Mouse (Mus musculus) Patski (cell line): ENCODE data around the gene Kif23. TPM values are rescaled to one million over a fixed set of nuclear protein-coding genes. Genes with fewer than 3 reads are reported as not detected.

Experiments
- ATAC-seq: fragments of 100-300 bp; one replicate; pipeline ENCODE4 v1.8.0; 2021
- CTCF ChIA-PET: fragments of 350-600 bp; sonication (Branson Sonifier 250); formaldehyde crosslinking; loops from one replicate; lab custom pipeline; 2022; ENCODE audit warnings: inconsistent platforms; lab: Charles Lee
- POLR2A ChIA-PET: fragments of 350-600 bp; sonication (Branson Sonifier 250); formaldehyde crosslinking; loops from one replicate; lab custom pipeline; 2022; ENCODE audit warnings: antibody characterized with exemption, inconsistent platforms; lab: Charles Lee
- DNase-seq: peaks from one replicate; pipeline ENCODE4 v3.0.0-alpha.2; 2011; ENCODE audit warnings: low read depth, low spot score
- H3K27me3 ChIP-seq: fragments of 371-371 bp; one replicate; pipeline ENCODE4 v1.5.1; 2021
- CTCF ChIP-seq: fragments of 100-300 bp; IDR thresholded peaks from one replicate; pipeline ENCODE4 v1.5.1; 2021
- in situ Hi-C: fragments of 300-500 bp; cut with MboI; formaldehyde crosslinking; loops from 3 replicates; pipeline ENCODE4 v1.11.1; 2018; ENCODE audit warnings: low pct_unique_long_range_greater_than_20kb, mixed read lengths
- polyA plus RNA-seq: library from polyadenylated mRNA; unstranded; gene quantifications from one replicate; pipeline ENCODE4 v1.2.3, GENCODE M21; 2021

Kif23 gene
- polyA plus RNA-seq, 1 experiment from 2014 or later: 76.6 TPM

DNA sequence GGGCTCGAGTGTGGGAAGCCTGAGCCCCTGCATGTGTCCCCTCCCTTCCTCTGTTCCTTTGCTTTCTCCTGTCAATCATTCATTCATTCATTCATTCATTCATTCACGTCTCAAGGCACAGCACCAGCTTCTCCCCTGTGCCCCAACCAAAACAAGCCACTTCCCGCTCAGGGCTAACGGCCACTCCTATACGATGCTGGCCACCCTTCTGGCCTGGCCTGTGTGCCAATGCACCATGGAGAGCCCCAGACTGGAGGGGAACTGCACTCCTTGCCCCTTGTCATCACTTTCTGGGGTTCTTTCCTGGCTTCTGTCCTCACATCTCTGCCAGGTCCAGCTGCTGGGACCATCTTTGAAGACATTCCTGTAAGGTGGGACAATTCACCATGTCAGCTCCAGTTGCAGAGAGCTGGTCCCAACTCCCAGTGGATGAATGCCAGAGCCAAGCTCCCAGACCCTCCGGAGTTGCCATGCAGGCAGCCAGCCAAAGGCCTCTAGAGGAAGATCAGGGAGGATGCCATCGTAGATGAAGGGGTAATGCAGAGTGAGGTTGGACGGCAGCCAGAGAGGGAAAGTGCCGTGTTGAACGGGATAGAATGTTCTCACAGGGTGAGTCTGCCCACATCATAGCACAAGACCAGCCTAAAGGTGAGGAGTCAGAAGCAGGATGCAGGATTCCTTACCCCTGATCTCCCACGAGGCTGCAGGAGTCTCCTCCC, 58.8 kb downstream of the Kif23 start:
- ChIA-PET CTCF (no interaction called here), POLR2A (interaction anchor here (0.5 kb wide), 1 partner anchor 856 kb away, joined by 4 read pairs; no protein-coding TSS in a partner anchor)
- no peaks in the 10 kb centered on the region for H3K27me3 ChIP-seq
- no peak for TF ChIP-seq CTCF
- DNase-seq (no peak), ATAC-seq (no peak)
- in situ Hi-C loops: no loop called here

DNA sequence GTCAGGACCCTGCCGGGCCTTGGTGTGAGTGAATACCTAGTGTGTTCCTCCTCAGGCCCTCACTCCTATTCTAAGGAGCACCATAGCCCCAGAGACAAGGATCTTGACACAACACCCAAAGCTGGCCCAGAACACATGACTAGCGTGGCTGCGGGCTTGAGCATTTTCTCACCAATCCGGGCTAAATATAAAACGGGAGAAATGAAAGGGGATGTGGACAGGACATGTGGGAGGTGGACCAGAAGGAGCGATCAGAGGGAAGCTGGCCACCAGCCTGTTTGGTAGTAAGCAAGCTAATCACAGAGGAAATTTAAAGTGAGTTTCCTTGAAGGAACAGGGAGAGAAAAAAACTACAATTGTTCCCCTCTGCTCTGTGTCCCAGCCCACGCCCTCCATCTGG, 60.6 kb downstream of the Kif23 start:
- POLR2A ChIA-PET: no interaction called here
- in situ Hi-C loops: no loop called here
- CTCF ChIA-PET: no interaction called here
- no peaks in the 10 kb centered on the region for H3K27me3 ChIP-seq
- ATAC-seq (no peak), DNase-seq (no peak)
- no peak for TF ChIP-seq CTCF

DNA sequence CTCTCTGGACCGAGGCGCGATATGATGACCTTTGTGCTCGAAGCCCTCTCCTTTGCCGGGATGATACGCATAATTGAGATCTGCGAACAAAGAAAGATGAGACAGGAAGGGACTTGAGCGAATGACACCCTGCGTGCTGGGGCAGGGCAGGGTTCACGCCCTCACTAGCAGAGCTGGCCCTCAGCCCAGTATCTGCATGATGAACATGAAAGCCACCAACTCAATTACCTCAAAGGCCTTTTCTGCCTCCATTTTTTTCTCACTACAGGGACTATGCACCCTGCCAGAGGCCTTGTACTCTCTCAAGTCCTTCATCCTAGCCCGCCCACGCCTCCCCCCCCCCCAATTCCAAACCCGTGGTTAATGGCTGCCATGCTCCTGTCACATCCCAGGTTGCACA, 61.6 kb downstream of the Kif23 start:
- ChIA-PET POLR2A (no interaction called here), CTCF (no interaction called here)
- in situ Hi-C loops: no loop called here
- no peak for TF ChIP-seq CTCF
- H3K27me3 ChIP-seq: no peaks in the 10 kb centered on the region
- ATAC-seq (no peak), DNase-seq (no peak)

DNA sequence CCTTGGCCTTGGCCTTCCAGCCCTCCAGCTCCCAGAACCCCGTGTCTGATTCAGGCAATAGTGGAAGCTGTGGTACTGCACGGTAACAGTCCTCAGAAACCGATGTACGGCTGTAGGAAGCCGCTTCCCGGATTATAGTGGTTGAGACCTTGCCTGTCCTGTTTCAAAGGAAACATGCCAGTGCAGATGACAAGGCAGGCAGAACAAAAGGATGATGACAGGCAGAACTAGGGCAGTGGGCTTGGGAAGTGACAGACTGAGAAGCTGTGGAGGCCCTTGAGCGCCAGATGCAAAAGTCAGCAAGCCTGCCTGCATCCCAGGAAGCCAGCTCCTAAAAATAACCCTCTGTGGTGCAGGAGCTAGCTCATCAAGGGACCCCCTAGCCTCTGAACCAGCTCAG, 62.2 kb downstream of the Kif23 start:
- ATAC-seq (no peak), DNase-seq (no peak)
- CTCF ChIA-PET: no interaction called here
- in situ Hi-C loops: no loop called here
- TF ChIP-seq CTCF: no peak
- POLR2A ChIA-PET: no interaction called here
- H3K27me3 ChIP-seq: no peaks in the 10 kb centered on the region

DNA sequence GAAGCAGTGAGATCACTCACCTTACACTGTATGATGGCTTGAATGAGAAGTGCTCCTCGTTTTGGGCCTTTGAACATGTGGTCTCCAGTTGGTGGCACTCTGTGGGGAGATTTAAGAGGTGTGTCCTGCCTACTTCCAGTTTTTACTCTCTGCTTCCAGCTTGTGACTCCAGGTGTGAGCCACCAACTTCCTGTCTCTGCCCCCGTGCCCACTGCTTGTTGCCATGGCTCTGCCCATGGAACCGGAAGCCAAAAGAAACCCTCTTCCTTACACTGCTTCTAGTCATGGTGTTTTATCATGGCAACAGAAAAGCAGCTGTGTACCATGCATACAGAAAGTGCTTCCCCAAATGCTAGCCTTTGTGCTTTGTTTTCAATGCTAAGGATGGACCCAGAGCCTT, 64.4 kb downstream of the Kif23 start:
- in situ Hi-C loops: no loop called here
- DNase-seq (no peak), ATAC-seq (no peak)
- ChIA-PET POLR2A (no interaction called here), CTCF (interaction anchor here (0.9 to 1.0 kb wide), 2 partner anchors 16 to 23 kb away, joined by 4 read pairs; no protein-coding TSS in a partner anchor)
- H3K27me3 ChIP-seq: peaks cover 3% of the 10 kb centered on the region
- TF ChIP-seq CTCF: no peak

DNA sequence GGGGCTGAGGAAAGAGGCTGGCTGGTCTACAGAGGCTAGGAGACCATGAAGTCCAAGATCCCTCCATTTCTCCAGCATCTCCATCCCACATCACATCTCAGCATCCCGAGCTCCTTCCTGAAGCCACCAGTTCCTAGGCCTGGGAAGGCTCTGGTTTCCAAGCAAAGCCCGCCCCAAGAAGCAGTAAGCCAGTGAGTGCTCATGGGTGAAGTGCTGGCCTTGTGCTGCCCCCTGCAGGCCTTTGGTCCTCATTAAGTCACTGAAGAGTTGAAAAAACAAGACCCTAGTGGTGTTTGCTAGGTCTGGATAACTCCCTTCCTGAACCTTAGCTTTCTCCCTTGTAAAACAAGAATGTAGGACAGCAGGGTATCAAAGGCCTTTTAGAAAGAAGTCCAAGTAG, 67.7 kb downstream of the Kif23 start:
- TF ChIP-seq CTCF: no peak

DNA sequence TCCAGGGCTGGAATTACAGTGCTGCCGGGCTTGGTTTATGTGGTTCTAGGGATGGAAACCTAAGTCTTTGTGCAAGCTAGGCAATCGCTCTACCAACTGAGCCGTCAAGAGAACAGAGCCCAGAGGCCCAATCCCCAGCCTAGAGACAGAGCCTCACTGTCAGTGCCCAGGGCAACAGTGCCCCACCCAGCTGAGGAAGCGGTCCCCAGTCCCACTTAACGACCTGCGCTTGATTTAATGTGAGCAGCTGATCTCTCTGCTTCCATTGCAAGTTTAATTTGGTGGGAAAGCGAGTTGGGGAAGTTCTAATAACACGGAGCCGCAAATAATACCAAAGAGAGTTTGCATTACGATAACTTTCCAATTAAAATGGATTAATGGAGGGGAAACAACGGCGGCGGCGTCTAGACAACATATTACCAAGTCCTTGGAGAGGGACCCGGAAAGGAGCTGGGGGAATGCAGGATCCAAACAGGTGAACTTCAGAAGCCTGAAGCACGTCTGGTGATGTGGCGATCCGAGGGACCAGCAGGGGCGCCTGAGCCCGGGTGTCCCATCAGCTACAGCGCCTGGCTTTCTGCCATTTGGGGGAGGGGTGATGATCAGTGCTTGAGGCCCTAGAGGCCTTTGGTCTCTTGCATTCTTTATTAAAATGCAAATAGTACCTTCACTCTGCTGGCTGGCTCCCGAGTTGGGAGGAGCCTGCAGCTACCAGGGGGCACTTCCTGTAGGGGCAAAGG, 69.0 kb downstream of the Kif23 start:
- ChIA-PET POLR2A (no interaction called here), CTCF (interaction anchor here (1.3 to 2.2 kb wide), 4 partner anchors 16 to 21 kb away, joined by 3 to 6 read pairs (median 6); no protein-coding TSS in a partner anchor)
- no peak for ATAC-seq
- no peak for TF ChIP-seq CTCF
- DNase-seq: no peak
- in situ Hi-C loops: no loop called here
- peaks cover 3% of the 10 kb centered on the region for H3K27me3 ChIP-seq

More for the DNA sequence above, 67.7 kb downstream of the Kif23 start:
- in situ Hi-C loops: no loop called here
- H3K27me3 ChIP-seq: peaks cover 3% of the 10 kb centered on the region
- DNase-seq (no peak), ATAC-seq (no peak)
- ChIA-PET POLR2A (interaction anchor here (1.0 kb wide), 1 partner anchor 151 kb away, joined by 3 read pairs; no protein-coding TSS in a partner anchor), CTCF (interaction anchor here (0.8 to 1.5 kb wide), 4 partner anchors 14 to 881 kb away, joined by 3 to 6 read pairs (median 3); no protein-coding TSS in a partner anchor)

DNA sequence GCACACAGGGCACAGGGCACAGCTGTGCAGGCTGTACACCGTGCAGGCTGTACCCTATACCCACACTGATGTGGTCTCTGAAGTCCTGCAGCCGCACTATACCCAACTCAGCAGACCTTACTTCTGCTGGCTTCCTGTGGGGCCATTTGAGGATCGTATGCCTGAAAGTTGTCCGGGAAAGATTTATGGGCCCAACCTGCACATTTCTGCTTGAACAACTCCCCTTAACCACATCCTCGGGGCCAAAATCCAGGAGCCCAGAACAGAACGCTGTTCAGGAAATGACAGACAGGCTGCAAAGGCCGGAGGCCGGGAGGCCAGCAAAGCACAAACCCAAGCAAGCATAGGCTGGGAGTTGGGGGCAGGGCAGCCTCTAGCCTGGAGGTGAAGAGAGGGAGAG, 73.2 kb downstream of the Kif23 start:
- H3K27me3 ChIP-seq: peaks cover 11% of the 10 kb centered on the region
- in situ Hi-C loops: no loop called here
- ChIA-PET POLR2A (no interaction called here), CTCF (no interaction called here)
- DNase-seq (peak; percentile 80), ATAC-seq (peak; percentile 35)
- TF ChIP-seq CTCF: no peak

DNA sequence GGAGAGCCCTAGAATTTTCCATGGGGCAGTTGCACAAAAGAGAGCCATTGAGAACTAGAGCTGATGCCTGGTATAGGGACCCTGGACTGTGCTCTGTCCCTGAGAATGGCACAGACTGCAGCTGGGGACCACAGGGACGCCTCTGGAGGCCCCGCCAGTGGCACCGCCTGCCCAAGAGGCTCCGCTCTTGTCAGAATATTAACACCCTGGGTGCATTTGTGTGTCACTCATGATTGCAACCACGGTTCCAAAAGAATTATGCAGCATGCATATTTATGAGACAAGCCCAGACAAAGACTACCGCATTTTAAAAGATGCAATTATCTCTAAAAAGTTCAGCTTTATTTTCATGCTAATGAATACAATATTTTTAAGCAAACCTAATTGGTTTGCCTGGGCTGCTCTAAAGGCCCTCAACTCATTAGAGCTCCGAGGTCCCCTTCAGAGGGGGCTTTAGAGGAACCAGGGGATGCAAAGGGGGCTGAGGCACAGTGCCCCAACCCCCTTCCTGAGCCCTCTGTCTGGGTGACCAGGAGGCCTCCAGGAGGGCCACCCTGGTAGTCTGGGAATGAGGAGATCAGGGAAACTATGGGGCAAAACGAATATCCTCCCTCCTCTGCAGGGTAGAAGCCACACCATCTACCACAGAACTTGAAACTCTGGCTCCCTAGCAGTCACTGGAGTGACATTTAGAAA, 74.2 kb downstream of the Kif23 start:
- ATAC-seq: no peak

DNA sequence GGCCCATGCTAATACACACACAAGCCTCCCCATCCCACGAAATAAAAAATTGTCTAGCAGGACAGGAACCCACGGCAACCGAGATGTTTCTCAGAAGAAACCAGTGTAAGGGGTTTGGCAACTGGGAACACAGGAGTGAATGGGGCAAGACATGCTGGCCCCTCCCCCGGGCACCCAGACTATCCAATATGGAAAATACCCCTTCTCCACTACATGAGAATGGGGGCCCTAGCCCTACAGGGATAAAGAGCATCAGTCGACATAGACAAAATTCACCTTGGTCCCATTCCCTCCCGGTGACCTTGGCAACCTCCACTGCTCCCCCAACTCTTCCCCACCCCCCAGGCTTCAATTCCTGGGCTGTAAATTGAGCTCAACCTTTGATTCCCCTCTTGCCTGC, 74.7 kb downstream of the Kif23 start:
- POLR2A ChIA-PET: interaction anchor here (0.6 to 1.2 kb wide), 2 partner anchors 184 to 857 kb away, joined by 3 to 4 read pairs; no protein-coding TSS in a partner anchor
- no peak for TF ChIP-seq CTCF
- peaks cover 19% of the 10 kb centered on the region for H3K27me3 ChIP-seq
- in situ Hi-C loops: no loop called here
- CTCF ChIA-PET: no interaction called here
- ATAC-seq: no peak
- DNase-seq: no peak

More for the DNA sequence above, 74.2 kb downstream of the Kif23 start:
- DNase-seq: no peak
- CTCF ChIA-PET: no interaction called here
- H3K27me3 ChIP-seq: peaks cover 16% of the 10 kb centered on the region
- POLR2A ChIA-PET: interaction anchor here (0.6 to 1.2 kb wide), 2 partner anchors 184 to 857 kb away, joined by 3 to 4 read pairs; no protein-coding TSS in a partner anchor
- TF ChIP-seq CTCF: no peak
- in situ Hi-C loops: no loop called here
